Mouse (Mus musculus) thymus, adult 2 months (tissue): ENCODE results near the gene Ankrd37. TPM values are rescaled to one million over a fixed set of nuclear protein-coding genes. Genes with fewer than 3 reads are reported as not detected.
A peak's percentile ranks its signal among the peaks of the same experiment; 100 is the strongest.

ENCODE experiments used
- DNase-seq: peaks from one replicate; pipeline ENCODE4 v3.0.0; 2021
- H3K27ac ChIP-seq: fragments of 200-500 bp; 2 replicates; pipeline ENCODE4 v1.5.1; 2012; ENCODE audit warnings: low read length, control low read depth; ENCODE audit not compliant: control insufficient read depth, insufficient read depth
- H3K27me3 ChIP-seq: fragments of 200-500 bp; 2 replicates; pipeline ENCODE4 v1.6.1; 2012; ENCODE audit warnings: mild to moderate bottlenecking, low read length, moderate library complexity, mixed read lengths; ENCODE audit not compliant: control insufficient read depth, insufficient read depth
- H3K36me3 ChIP-seq: fragments of 200-500 bp; 2 replicates; pipeline ENCODE4 v1.6.1; 2012; ENCODE audit warnings: mild to moderate bottlenecking, low read length, moderate library complexity; ENCODE audit not compliant: control insufficient read depth, insufficient read depth
- H3K4me1 ChIP-seq: fragments of 200-500 bp; replicated peaks from 2 replicates; pipeline ENCODE4 v1.6.1; 2012; ENCODE audit warnings: low read length; ENCODE audit not compliant: control insufficient read depth, insufficient read depth
- H3K4me3 ChIP-seq: fragments of 200-500 bp; 2 replicates; pipeline ENCODE4 v1.5.1; 2012; ENCODE audit warnings: mild to moderate bottlenecking, low read length, control low read depth, moderate library complexity; ENCODE audit not compliant: control insufficient read depth, insufficient read depth
- CTCF ChIP-seq: fragments of 200-500 bp; IDR thresholded peaks from 2 replicates; pipeline ENCODE4 v1.5.1; 2012; ENCODE audit warnings: mild to moderate bottlenecking, control low read depth, low read length, moderate library complexity, borderline replicate concordance; ENCODE audit not compliant: control insufficient read depth, poor library complexity, insufficient read depth; ENCODE audit errors: extremely low read depth
- POLR2A ChIP-seq: fragments of 200-500 bp; IDR thresholded peaks from 2 replicates; pipeline ENCODE4 v1.6.1; 2012; ENCODE audit warnings: mild to moderate bottlenecking, low read length, control low read depth, moderate library complexity; ENCODE audit not compliant: control insufficient read depth, poor library complexity, insufficient read depth; ENCODE audit errors: extremely low read depth
- WGBS: fragments of 180-500 bp; shearing (Covaris S2); methylation state at CpG from one replicate; pipeline ENCODE4 v1.1.7; 2018; 5-methylcytosine and 5-hydroxymethylcytosine counted together
- polyA plus RNA-seq: library from polyadenylated mRNA; depleted of rRNA; stranded (reverse); fragments of >200 nt; gene quantifications from 2 replicates; pipeline ENCODE4 v1.2.3, GENCODE M21; 2012

Ankrd37 gene
- polyA plus RNA-seq, 1 experiment = 7.2 TPM

DNA sequence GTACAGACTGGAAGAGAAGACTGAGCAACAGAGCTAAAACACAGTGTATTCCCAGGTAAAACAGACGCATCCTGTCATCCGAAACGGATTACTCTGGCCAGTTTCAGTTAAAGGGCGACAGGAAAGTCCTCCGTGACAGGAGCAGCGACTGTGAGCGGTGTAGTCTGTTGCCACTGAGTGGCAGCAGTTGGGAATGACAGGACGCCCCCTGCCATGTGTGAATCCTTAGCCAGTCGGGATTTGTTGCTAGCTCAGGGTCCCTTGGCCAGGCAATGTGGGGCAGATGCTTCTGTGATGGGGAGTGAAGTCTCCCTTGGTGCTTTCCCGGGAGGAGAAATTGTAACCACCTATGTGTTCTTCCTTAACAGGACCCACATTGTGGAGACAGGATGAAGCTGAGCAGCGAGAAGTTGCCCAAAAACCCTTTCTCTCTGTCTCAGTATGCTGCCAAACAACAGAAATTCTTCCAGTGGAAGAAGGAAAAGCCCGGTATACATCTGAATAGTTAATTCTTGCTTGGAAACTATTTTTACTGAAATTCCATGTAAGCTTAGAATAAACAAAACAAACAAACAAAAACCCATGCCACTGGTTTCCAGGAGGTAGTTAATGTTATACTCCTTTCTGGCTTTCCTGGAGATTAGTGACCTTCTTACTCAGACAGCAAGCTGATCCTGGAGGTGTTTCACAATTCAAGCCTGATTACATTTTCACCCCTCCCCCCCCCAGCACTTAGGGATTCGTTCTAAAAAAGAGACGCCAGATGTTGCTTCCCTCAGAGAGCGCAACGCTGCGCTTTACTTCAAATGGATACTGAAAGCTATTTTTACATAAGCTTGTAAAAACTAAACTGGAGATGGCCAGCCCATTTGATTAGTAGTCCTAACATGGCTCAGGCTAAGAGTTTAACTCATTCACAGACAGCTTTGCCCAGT, 5.5 kb upstream of the Ankrd37 start:
- Histone ChIP-seq H3K27me3 (no peaks in the 10 kb centered on the region), H3K36me3 (no peaks in the 10 kb centered on the region), H3K27ac (no peak overlapping the region), H3K4me3 (no peak overlapping the region), H3K4me1 (no peaks in the 10 kb centered on the region)
- WGBS = 60% methylated on average over 17 of the region's 17 CpGs
- no peak for DNase-seq
- TF ChIP-seq POLR2A = no peak
- no peak for TF ChIP-seq CTCF

DNA sequence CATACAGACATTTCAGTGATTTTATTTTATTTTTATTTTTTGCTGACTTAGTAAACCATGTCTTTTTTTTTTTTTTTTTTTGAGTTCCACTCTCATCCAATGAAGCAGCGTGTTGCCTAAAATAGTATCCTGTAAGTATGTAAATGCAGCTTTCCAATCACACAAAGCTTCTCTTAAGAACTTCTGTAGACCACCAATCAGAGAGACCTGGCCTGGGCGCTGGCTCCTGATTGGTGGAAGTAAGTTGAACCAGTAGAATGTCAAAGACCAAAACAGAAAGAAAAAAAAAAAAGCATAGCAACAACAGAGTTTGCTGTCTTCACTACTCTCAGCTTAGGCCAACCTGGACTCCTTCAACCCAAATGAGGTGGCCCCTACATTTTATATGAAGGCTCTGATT, 4.8 kb upstream of the Ankrd37 start:
- H3K27me3 ChIP-seq = no peaks in the 10 kb centered on the region
- 90% methylated on average over 2 of the region's 2 CpGs for WGBS
- no peak overlapping the region for H3K27ac ChIP-seq
- TF ChIP-seq POLR2A (no peak), CTCF (no peak)
- DNase-seq = no peak
- no peaks in the 10 kb centered on the region for H3K36me3 ChIP-seq
- H3K4me3 ChIP-seq = no peak overlapping the region
- H3K4me1 ChIP-seq = no peaks in the 10 kb centered on the region

DNA sequence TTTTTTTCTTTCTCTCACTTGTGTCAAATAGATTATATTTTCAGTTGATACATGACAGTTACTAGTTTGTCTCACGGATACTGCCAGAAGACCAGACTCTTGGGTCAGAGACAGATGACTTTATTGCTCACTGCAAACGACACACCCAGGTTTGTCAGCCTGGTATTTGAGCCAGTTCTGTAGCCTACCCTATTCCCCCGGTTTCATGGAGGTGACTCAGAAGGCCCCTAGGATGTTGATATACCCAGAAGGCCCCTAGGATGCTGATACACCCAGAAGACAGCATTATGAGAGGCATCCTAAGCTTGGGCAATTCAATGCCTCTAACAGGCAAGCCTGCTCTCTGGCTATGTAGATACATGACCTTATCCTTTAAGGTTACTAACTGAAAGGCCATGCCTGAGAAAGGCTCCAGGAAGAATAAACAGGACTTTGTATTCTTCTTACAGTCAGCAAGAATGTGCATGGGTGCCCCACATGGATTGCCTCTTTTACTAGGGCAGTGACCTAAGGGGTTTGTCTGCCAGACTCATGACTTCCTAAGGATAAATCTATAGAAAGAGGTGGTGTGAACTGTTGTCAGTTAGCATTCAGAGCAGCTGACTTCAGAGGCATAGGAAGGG, 1.7 kb upstream of the Ankrd37 start:
- Histone ChIP-seq H3K4me3 (no peak overlapping the region), H3K27ac (no peak overlapping the region), H3K4me1 (no peaks in the 10 kb centered on the region), H3K36me3 (no peaks in the 10 kb centered on the region), H3K27me3 (no peaks in the 10 kb centered on the region)
- 90% methylated on average over 3 of the region's 3 CpGs for WGBS
- DNase-seq = no peak
- TF ChIP-seq POLR2A (no peak), CTCF (no peak)

DNA sequence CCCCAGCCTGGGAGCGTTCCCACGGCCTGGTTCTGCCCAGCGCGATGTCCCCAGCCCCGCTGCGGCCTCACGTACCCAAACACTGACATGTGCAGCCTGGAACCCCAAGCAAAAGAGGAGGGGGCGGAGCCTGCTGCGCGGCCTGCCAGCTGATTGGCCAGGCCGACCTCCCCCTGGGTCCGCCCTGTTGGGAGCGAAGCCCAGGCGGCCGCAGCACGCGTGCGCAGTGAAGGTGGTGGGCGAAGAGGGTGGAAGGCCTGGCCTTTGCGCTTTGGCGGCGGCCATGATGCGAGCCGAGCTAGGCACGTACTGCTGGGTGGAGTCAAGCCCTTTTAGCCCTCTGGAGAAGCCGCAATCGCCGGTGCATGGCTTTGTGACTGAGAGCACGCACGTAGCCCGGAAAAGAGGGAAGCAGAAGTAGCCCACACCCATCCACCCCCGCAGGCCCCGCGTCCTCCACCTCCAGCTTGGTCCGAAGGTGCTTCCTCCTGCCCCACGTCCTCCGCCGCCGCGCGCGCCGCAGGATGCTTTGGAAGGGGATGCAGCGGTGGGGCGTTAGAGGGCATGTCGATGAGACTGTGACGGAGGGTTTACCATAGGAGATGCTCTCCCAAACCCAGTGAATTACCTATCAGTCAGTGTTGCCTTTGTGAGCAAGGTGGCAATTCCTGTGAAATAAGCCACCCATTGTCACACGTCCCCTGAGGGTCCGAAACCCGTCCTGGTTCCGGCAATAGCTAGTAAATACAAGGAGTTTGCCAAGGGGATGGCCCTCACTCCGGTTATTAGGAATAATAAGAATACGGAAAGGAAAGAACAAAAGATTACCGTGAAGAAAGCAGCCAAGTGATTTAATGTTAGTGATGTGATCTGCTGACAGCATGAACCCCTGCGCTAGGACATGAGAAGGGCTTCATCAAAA, 5.5 kb downstream of the Ankrd37 start:
- peak; percentile 89 for TF ChIP-seq POLR2A
- TF ChIP-seq CTCF = 0 out of 2 replicates have a peak, but pooled peaks have one; percentile 60
- H3K27me3 ChIP-seq = no peaks in the 10 kb centered on the region
- H3K4me3 ChIP-seq = peak overlapping the region; percentile 74
- H3K36me3 ChIP-seq = peaks cover 15% of the 10 kb centered on the region; the same call in 1 of the 2 replicates
- peak; percentile 99 for DNase-seq
- peak overlapping the region; percentile 84 for H3K27ac ChIP-seq
- WGBS = 10% methylated on average over 55 of the region's 55 CpGs
- peaks cover 5% of the 10 kb centered on the region for H3K4me1 ChIP-seq

DNA sequence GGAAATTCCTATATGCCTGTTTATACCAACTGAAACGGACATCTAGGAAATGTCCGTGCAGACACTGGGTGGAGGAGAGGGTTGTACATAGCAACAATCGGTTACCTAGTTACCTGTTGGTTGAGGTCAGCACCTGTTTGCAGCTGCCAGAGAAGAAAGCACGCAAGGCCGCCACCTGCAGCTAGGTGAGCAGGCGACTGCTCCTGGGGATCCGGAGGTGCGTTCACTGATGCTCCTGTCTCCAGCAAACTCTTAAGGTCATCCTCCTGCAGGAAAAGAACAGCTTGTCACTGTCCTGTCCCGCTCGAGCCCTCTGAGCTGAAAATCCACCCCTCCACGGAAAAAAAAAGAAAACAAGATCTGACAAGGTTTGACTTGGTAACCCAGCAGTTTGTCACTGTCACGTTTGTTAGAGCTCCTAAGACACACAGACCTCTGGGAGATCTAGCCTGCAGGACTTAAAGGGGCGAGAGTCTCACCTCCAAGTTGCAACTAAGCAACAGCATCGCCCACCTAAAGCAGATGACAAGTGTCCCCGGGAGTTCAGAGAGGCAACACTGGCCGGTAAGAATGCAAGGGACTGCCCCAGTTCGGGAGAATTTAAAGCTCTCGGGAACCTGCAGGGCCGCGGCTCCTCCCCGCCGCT, 6.2 kb downstream of the Ankrd37 start, which contains the start of gene Lrp2bp:
Gene Lrp2bp (plus strand): TSS at position 166 of the 646 bp plus-strand sequence.
- TF ChIP-seq CTCF = no peak
- no peak for TF ChIP-seq POLR2A
- peak; percentile 25 for DNase-seq
- no peaks in the 10 kb centered on the region for H3K27me3 ChIP-seq
- peak within 1 kb of the TSS; percentile 74 for H3K4me3 ChIP-seq
- 15% methylated on average over 22 of the region's 22 CpGs for WGBS
- H3K36me3 ChIP-seq = peaks cover 15% of the 10 kb centered on the region; the same call in 1 of the 2 replicates
- peaks cover 5% of the 10 kb centered on the region for H3K4me1 ChIP-seq
- H3K27ac ChIP-seq = peak within 1 kb of the TSS; percentile 84

DNA sequence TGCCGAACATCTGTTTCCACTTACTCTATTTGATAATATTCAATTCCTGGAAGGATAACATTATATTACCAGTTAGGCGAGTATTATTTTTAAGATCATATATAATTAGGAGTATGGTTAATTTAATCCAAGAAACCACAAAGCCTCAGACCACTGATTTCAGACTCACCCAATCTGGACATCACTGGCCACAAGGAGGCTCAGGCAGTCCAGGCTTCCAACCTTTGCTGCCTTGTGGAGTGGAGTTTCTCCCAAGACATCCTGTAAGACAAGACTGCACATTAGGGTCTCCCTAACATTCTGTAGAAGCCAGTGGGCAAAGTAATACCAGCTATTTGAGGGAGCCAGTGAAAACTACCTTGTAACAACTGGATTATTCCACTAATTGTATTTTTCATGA, 7.3 kb downstream of the Ankrd37 start:
- Histone ChIP-seq H3K4me3 (no peak overlapping the region), H3K36me3 (peaks cover 15% of the 10 kb centered on the region; the same call in 1 of the 2 replicates), H3K27me3 (no peaks in the 10 kb centered on the region), H3K4me1 (peaks cover 5% of the 10 kb centered on the region), H3K27ac (no peak overlapping the region)
- 96% methylated on average over 2 of the region's 2 CpGs for WGBS
- TF ChIP-seq CTCF (no peak), POLR2A (no peak)
- DNase-seq = no peak
